Mouse (Mus musculus) neutrophil, adult 5-6 weeks (primary cell): ENCODE results near the gene Ccl21b. TPM values are rescaled to one million over a fixed set of nuclear protein-coding genes. Genes with fewer than 3 reads are reported as not detected.
"Not testable (repeated sequence)": the region's sequence is repeated elsewhere in the genome, so short reads cannot be mapped to it uniquely, and the experiment has no call there.

ENCODE experiments used
- ATAC-seq: fragments of 151-379, 151-347 bp; 2 replicates; pipeline ENCODE4 v1.8.0; 2017; ENCODE audit warnings: mild to moderate bottlenecking, moderate TSS enrichment; ENCODE audit not compliant: insufficient number of reproducible peaks, poor library complexity, low FRiP score, severe bottlenecking; ENCODE audit errors: extremely low read depth
- total RNA-seq: library from RNA; stranded (forward); fragments of 200-1000 nt; gene quantifications from 2 replicates; pipeline ENCODE4 v1.2.3, GENCODE M21; 2017

Gene Ccl21b
- total RNA-seq, result not detected in 2 replicates

DNA sequence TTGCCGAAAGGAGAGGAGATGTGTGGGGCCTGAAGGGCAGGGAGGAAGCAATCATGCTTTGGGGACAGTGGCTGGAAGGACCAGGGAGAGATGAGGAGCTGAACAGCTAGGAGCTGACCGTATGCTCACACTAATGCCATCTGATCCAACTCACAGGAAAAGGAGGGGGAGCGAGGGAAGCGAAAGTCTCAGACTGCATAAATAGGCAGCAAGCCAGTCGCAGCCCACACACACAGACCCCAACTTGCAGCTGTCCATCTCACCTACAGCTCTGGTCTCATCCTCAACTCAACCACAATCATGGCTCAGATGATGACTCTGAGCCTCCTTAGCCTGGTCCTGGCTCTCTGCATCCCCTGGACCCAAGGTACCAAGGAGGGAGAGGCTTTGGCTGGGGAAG is at the start of gene Ccl21b:
Ccl21b (plus strand) TSS at position 301 of the 400 bp plus-strand sequence.
- ATAC-seq, result not testable (repeated sequence)

DNA sequence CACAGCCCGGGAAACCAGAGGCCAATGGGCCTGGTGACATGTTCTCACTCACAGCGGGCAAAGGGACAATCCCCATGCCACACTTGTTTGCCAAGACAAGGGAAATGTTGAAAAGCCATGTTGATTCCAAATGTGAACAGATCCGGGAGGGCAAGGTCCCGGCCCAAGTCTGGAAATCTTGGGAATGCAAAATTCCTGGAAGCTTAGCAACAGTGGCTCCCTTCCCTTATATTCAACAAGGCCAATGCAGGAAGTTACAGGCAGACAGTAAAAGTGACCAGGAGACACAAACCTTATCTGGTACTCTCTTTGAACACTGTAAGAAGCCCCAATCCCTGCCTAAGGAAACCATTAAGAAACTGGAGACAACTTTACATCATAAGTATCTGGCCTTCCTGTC is 15.2 kb upstream of the Ccl21b start, which contains the start of gene Gm10600:
Gm10600 (plus strand) TSS at position 301 of the 400 bp plus-strand sequence.
- not testable (repeated sequence) for ATAC-seq

DNA sequence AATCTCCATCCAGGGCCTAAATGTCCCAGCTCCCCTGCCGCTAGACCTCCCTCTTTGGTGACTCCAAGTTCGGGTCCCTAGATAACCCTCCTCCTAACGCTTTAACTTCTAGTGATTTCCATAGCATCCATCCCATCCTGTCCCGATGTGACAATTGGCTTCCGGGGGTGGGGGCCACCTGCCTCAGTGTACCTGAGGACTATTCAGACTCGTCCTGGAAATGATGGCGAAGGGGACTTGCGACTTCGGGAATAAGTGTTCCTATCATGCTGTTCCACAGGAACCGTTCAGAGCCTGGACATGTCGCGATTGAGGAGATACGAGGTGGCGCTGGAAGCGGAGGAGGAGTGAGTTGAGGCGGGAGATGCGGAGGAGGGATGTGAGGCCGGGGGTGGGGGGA is 38.4 kb downstream of the Ccl21b start, which contains the start of gene Gm21953:
Gm21953 (plus strand) TSS at position 301 of the 400 bp plus-strand sequence.
- ATAC-seq, result not testable (repeated sequence)

Other genes starting within 250 kb of the Ccl21b start
- gene Gm21093, start 221.0 kb upstream of the Ccl21b start, total RNA-seq, result not detected in 2 replicates
- not detected in 2 replicates for gene Gm3893, start 164.6 kb upstream of the Ccl21b start, total RNA-seq
- not detected in 2 replicates for gene Gm13304, start 140.9 kb upstream of the Ccl21b start, total RNA-seq
- gene Gm13306, start 102.3 kb upstream of the Ccl21b start, total RNA-seq, result not detected in 2 replicates
- not detected in 2 replicates for gene Gm13305, start 87.2 kb upstream of the Ccl21b start, total RNA-seq
- gene Gm10600, start 15.1 kb upstream of the Ccl21b start, total RNA-seq, result not detected in 2 replicates
- not detected in 2 replicates for gene Gm21953, start 38.5 kb downstream of the Ccl21b start, total RNA-seq
- gene Fam205a3, start 62.6 kb downstream of the Ccl21b start, total RNA-seq, result not detected in 2 replicates
- gene Gm21586, start 183.6 kb downstream of the Ccl21b start, total RNA-seq, result not detected in 2 replicates
- not detected in 2 replicates for gene Gm2163, start 211.0 kb downstream of the Ccl21b start, total RNA-seq